Mouse (Mus musculus): Measurements from ENCODE around the gene Pik3c2g.

DNA sequence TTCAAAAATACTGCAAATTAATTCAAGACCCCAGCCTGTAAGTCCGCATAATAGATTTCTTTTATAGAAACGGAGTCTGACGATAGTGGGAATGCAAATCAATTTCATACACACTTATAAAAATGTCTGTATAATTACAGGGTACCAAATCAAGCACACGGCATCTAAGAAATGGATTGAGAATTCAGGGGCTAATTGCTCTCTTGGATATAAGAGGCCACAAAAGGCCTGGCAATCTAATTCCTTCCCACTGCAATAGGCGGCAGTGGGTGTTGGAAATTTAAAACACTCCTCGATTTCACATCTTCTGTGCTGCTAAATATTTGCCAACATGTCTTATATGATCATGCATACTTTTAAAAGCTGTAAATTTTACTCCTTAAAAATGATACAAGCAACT, 402.1 kb downstream of the Pik3c2g start:
- no peak for TF ChIP-seq CTCF (IDR thresholded peaks at IDR 0.05)
- no peak for TF ChIP-seq EP300 (IDR thresholded peaks at IDR 0.05)

Measured in lung, postnatal 0 days (tissue).